Mouse (Mus musculus): ENCODE results near the gene Faap20.

The Faap20 gene

DNA sequence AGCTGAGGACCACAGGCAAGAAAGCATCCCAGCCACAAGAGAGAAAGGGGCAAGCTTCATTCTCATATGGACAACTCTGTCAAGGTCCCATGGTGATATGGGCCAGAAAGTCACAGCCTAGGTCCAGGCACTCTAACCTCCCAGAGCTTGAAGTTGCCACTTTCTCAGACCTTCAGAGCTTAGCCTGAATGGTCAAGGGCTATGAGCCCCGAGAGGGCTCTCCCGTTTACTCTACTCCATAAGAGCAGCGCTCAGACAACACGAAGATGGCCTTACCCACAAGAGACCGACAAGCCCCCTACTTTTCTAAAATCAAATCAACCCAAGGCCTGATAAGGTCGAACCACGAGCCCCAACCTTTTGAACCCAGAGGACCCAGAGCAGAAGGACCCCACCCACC, 28.5 kb upstream of the Faap20 start:
- no peak for DNase-seq (ENCODE audit: low spot score in 2 of 2)

DNA sequence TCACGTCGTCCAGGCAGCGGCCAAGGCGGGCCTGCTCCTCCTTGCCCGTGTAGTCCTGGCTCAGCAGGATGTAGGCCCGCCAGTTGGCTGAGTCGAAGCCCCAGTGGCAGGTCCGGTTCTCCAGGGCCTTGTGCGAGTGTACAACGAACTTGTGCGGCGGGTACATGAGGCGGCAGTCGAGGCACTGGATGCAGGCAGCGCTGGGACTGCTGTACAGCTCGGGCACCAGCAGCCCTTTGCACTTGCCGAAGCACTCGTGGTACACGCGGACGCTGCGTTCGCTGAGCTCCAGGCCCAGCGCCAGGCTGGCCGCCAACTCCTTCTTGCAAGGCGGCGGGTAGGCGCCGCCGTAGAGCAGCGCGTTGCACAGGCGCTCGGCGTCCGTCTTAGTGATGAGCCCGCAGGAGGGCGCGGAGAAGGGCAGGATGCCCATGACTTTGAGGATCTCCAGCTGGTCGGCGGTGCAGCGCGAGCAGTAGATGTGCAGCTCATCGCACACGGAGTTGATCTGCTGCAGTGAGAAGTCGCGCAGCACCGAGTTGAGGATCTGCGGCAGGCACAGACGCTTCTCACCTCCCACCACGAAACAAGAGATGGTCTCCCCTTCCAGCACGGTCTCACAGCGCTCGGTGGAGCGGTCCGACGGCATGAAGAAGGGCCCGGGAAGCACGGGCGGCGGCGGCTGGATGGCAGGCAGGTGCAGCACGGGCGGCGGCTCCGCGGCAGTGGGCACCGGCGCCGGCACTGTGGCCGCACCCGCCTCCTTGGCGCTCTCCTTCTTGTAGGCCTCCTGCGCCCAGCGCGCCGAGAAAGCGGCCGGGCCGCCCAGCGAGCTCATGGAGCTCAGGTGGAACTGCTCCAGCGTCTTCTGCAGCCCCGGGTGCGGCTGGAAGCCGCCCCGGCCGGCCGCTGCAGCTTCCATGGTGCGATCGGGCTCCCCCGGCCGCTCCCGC, 27.7 kb upstream of the Faap20 start:
- peak; percentile 50 to 83 for DNase-seq (ENCODE audit: low spot score in 2 of 2)

DNA sequence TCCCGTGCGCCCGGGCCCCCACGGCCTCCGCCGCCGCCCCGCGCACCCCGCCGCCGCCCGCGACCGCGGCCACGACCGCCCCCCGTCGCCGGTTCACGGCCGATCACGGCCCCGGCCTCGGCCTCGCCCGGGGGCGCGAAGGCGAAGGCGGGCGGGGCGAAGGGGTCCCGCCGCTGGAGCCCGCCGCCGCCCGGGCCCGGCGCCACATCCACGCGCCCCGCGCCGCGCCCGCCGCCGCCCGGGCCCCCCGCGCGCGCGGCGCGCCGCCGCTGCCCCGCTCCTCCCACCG, 27.1 kb upstream of the Faap20 start, which contains the start of gene Ski:
TSS of gene Ski (minus strand) at position 41 of the 289 bp plus-strand sequence.
- no peak for DNase-seq (ENCODE audit: low spot score in 2 of 2)

- DNase-seq (ENCODE audit: low spot score in 2 of 2): peak; percentile 97 to 99
Observed at GRCm38 (mm10) chr4:155222841-155223593, 26.6 kb upstream of the Faap20 start.

DNA sequence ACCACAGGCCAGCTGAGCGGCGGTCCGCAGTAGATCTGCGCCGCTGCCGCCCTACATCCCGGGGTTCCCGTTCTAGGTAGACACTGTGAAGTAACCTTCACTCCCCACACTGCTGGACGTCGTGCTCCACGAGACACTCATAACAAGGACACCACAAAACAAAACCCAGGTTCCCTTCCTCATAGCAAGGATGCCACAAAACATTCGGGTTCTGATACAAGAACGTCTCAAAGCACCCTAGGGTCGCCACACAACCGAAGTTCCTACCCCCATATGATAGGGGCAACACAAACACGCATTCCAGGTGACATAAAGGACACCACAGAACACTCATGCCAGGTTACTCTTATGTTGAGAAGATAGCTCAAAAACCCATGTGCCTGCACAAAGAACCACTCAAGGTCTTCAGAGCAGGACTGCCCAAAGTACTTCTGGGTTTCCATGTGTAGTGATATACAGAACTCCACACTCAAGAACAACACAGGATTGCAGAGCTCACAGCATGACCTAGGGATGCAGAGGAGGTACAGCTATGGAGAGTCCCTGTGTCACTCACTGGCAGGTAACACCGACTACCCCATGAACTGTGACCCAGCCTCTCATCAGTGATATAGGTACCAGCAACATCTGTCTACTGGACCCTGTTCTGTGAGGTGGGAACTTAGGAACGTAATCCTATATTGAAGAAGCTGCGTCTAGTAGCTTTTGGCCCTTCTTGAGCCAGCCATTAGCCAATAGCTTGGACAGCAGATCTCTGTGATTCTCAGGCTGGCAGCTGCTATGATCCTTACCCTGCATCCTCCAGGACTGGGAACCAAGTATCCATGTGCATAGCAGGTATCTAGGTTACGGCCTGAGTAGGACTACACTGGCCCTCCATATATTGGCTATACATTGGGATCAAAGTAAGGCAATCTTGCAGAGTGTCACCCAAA, 25.7 kb upstream of the Faap20 start:
- DNase-seq (ENCODE audit: low spot score in 2 of 2): no peak

DNA sequence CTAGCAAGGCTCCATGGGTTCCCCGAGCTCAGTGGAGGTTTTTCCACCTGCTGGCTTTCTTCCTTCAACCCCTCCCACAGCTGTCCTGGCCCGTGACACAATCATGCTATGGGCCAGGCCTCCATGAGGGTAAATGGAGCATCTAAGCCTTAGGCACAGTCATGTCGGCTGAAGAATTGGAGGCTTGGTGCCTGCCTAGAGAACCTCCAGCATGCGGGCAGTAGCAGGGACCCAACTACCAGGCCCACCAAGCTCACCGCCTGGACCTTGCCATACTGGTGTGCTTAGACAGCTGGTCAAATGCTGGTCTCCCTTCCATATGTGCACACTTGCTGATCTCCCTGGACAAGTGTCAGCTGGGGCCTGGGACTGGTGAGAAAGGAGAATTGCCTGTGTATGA, 23.7 kb upstream of the Faap20 start:
- no peak for DNase-seq (ENCODE audit: low spot score in 2 of 2)

DNA sequence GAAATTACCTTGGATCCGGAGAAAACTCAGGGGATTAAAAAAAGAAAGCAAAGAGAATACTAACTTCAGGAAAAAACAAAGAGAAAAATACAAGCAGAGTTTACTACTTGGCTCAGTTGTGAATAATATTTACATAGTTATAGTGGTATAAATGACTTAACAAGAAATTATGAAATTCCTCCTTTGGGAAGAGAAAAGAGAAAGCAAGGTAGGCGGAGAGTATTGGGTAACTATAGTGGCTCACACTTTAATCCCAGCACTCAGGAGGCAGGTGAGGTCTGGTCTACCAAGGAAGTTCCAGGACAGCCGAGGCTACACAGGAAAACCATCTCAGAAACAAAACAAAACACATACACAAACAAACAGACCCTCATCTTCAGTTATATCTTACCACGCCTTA, 21.6 kb upstream of the Faap20 start:
- no peak for DNase-seq (ENCODE audit: low spot score in 2 of 2)

DNA sequence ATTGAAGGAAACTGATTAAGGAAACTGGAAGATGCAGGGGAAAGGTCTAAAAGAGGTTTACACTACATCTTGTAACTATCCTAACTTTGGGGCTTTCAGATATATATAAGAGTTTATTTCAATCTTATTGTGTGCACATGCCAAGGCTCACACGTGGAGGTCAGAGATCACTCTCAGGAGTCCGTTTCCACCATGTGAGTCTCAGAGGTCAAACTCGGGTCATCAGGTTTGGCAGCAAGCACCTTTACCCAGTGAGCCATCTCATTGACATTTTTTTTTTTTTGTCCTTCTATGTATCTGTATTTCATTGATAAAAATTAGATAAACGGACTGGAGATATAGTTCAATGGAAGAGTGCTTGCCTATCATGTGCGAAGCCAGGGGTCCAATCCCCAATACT, 21.1 kb upstream of the Faap20 start:
- DNase-seq (ENCODE audit: low spot score in 2 of 2): no peak

DNA sequence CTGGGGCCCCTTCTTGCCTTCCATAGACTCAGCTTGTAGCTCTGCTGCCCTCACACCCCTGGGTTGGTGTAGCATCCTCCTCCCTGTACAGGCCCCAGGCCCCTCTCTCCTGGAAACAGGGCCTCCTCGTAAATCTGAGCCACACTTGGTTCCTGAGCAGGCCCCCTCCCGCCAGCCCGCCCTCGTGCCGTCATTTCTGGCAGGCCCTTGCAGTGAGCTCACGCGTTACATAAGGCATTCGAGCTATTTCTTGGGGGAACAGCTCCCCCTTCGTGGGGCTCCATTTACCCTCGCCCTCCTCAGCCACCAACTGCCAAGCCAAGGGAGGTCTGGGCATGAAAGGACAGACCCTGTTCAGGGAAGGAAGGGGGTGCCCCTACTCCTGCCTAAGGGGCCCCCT, 15.7 kb upstream of the Faap20 start:
- no peak for DNase-seq (ENCODE audit: low spot score in 2 of 2)

- DNase-seq (ENCODE audit: low spot score in 2 of 2): peak in 1 of 2 experiments; percentile 39
Observed at GRCm38 (mm10) chr4:155234371-155235310, 15.0 kb upstream of the Faap20 start.

DNA sequence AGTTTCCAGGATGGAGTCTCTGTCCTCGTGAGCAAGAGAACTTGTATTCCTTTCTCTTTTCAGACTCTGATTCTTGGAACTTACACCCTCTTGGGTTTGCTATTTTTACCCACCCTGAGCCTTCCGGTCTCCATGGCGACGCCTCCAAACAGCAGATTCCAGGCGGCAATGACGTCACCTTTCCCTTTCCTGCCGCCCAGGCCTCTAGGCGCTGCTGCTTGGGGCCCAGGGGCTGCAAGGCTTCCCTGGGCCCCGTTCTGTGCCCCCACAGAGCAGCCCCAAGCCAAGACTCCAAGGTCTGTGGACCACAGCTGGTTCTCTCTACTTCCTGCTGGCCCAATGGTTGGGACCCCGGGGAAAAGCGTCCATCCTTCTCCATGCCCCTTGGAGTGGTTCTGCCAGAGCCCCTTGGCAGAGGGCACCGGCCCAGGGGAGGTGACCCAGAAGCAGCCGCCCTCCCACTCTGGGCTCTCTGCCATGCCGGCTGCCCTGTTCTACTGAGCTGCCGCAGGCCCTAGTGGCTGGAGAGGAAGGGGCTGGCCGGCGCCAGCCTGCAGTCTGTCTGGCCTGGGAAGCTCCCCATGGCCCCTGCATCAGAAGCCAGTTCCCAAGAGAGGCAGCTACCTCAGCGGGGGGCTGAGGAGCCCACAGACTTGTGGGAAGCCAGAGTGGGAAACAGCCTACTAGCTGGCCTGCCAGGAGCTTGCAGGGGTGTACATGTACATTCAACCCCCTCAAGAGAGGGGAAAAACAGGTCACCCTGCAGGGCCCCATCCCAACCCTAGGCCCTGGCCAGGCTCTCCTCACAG, 14.1 kb upstream of the Faap20 start:
- no peak for DNase-seq (ENCODE audit: low spot score in 2 of 2)

GRCm38 (mm10) chr4:155236737-155237385, 12.7 kb upstream of the Faap20 start:
- no peak for DNase-seq (ENCODE audit: low spot score in 2 of 2)

- no peak for DNase-seq (ENCODE audit: low spot score in 2 of 2)
Observed at GRCm38 (mm10) chr4:155238276-155238675, 11.3 kb upstream of the Faap20 start.

DNA sequence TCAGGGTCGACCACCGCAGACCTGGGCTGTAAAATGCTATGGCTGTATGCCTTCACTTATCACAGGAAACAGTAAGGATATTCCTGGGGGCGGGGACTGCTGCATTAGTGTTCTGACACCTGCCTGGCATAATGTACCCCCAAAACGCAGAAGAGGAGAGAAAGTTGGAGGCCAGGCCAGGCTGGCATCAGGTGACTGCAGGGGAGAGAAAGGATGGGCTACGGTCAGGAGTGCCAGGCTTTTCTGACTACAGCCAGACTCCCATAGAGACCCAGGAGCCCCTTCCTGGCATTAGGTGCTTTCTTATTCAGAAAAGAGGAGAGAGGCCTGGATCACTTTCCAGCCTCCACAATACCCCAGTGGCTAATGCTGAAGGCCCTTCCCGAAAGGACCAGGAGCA, 10.1 kb upstream of the Faap20 start:
- DNase-seq (ENCODE audit: low spot score in 2 of 2): no peak

DNA sequence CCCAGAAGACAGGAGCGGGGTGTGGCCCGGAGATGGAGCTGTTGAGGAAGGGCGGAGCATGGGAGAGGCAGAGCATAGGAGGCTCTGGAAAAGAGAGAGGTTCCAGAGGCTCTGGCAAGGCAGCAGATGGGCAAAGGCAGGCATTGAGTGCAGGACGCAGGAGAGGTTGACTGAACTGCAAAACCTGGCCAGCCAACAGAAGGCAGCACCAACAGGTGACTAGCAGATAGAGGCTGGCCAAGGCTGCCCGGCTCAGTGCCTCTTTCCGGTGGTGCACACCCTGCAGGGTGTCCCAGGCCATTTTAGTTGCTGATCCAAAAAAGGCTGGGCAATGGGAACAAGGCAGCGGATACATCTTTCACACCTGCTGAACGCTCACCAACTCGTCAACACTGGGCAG, 7.8 kb upstream of the Faap20 start:
- no peak for DNase-seq (ENCODE audit: low spot score in 2 of 2)

- DNase-seq (ENCODE audit: low spot score in 2 of 2): no peak
Observed at GRCm38 (mm10) chr4:155242292-155242691, 7.3 kb upstream of the Faap20 start.

DNA sequence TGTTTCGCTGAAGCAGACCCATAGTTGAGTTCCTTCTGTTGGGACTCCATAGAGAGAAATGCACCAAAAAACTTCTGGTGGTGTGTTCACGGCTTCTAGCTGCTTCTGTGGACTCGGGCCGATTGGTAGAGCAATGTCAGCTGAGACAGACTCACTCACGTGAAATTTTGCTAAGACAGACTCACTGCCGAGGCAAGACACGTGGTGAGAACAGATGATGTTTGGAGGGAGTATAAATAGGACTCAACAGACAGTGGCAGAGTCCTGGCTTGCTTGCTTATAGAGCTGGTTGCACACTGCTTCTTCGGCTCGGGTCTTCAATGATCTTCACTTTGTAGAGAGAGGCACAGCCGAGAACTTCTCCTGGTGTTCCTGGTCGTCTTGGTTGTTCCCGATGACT, 6.4 kb upstream of the Faap20 start:
- DNase-seq (ENCODE audit: low spot score in 2 of 2): no peak

GRCm38 (mm10) chr4:155245770-155246492, 3.7 kb upstream of the Faap20 start:
- no peak for DNase-seq (ENCODE audit: low spot score in 2 of 2)

- no peak for DNase-seq (ENCODE audit: low spot score in 2 of 2)
Observed at GRCm38 (mm10) chr4:155246691-155247105, 2.9 kb upstream of the Faap20 start.

Measured in spleen, postnatal 4 days (tissue).